Mouse (Mus musculus) heart, embryonic 15.5 days (tissue): Measurements from ENCODE around the gene Irak3. TPM values are rescaled to one million over a fixed set of nuclear protein-coding genes. Genes with fewer than 3 reads are reported as not detected.

Experiments
- ATAC-seq: fragments of 200-750 bp; cut with Nextera tagmentation; replicated peaks from 2 replicates; pipeline ENCODE4 v1.8.0; 2017; ENCODE audit warnings: low read depth, moderate TSS enrichment; ENCODE audit not compliant: insufficient number of reproducible peaks, insufficient read depth, low FRiP score
- H3K27ac ChIP-seq: fragments of 300-500 bp; sonication (generic); 2 replicates; pipeline ENCODE4 v1.5.1; 2015; ENCODE audit warnings: mild to moderate bottlenecking, inconsistent platforms
- H3K27me3 ChIP-seq: fragments of 300-500 bp; sonication (generic); 2 replicates; pipeline ENCODE4 v1.6.1; 2015; ENCODE audit warnings: inconsistent platforms
- H3K36me3 ChIP-seq: fragments of 300-500 bp; sonication (generic); 2 replicates; pipeline ENCODE4 v1.6.1; 2015; ENCODE audit warnings: mild to moderate bottlenecking, inconsistent platforms
- H3K4me1 ChIP-seq: fragments of 300-500 bp; sonication (generic); replicated peaks from 2 replicates; pipeline ENCODE4 v1.6.1; 2015; ENCODE audit warnings: inconsistent platforms
- H3K4me2 ChIP-seq: fragments of 300-500 bp; sonication (generic); 2 replicates; pipeline ENCODE4 v1.6.1; 2015; ENCODE audit warnings: inconsistent platforms, mild to moderate bottlenecking, moderate library complexity
- H3K4me3 ChIP-seq: fragments of 300-500 bp; sonication (generic); 2 replicates; pipeline ENCODE4 v1.5.1; 2015; ENCODE audit warnings: mild to moderate bottlenecking, inconsistent platforms
- H3K9ac ChIP-seq: fragments of 300-500 bp; sonication (generic); 2 replicates; pipeline ENCODE4 v1.6.1; 2015; ENCODE audit warnings: mild to moderate bottlenecking, inconsistent platforms
- H3K9me3 ChIP-seq: fragments of 300-500 bp; sonication (generic); replicated peaks from 2 replicates; pipeline ENCODE4 v1.6.1; 2016; ENCODE audit warnings: inconsistent platforms
- WGBS: fragments of 180-500 bp; shearing (Covaris S2); methylation state at CpG from one replicate; pipeline ENCODE4 v1.1.7; 2015; ENCODE audit warnings: mixed read lengths; 5-methylcytosine and 5-hydroxymethylcytosine counted together
- polyA plus RNA-seq: library from polyadenylated mRNA; unstranded; fragments of >200 nt; fragmentation: Nextera tagmentation; extraction: Ambion mirVana; gene quantifications from 2 replicates; pipeline ENCODE4 v1.2.1, GENCODE M21; 2015

The Irak3 gene
- 0.59 and 0.94 TPM in 2 replicates for polyA plus RNA-seq

- ATAC-seq, result peak; percentile 42
- peak within 1 kb of the TSS; percentile 99 for H3K4me2 ChIP-seq
- under 1% methylated on average over 13 of the region's 13 CpGs for WGBS
- H3K4me1 ChIP-seq, result peaks cover 8% of the 10 kb centered on the region
- no peak within 1 kb of the TSS for H3K27ac ChIP-seq
- H3K36me3 ChIP-seq, result no peaks in the 10 kb centered on the region
- H3K9me3 ChIP-seq, result no peaks in the 10 kb centered on the region
- H3K9ac ChIP-seq, result peak within 1 kb of the TSS; percentile 45
- H3K4me3 ChIP-seq, result peak within 1 kb of the TSS; percentile 66
- peaks cover 9% of the 10 kb centered on the region; the same call in 1 of the 2 replicates for H3K27me3 ChIP-seq
Measured at GRCm38 (mm10) chr10:120201961-120202402, at the start of gene Irak3. TSS of gene Irak3 (minus strand) at chr10:120202130.

- no peak for ATAC-seq
- no peaks in the 10 kb centered on the region for H3K4me1 ChIP-seq
- WGBS, result 49% methylated on average over 11 of the region's 11 CpGs
Measured at GRCm38 (mm10) chr10:120250911-120251683, 49.2 kb upstream of the Irak3 start.

GRCm38 (mm10) chr10:120246994-120247750 is 45.2 kb upstream of the Irak3 start:
- no peaks in the 10 kb centered on the region for H3K27me3 ChIP-seq
- ATAC-seq, result no peak
- no peaks in the 10 kb centered on the region for H3K9me3 ChIP-seq
- WGBS, result 30% methylated on average over 9 of the region's 9 CpGs
- H3K27ac ChIP-seq, result no peak overlapping the region
- H3K36me3 ChIP-seq, result no peaks in the 10 kb centered on the region
- H3K4me1 ChIP-seq, result no peaks in the 10 kb centered on the region
- H3K4me3 ChIP-seq, result no peak overlapping the region
- H3K4me2 ChIP-seq, result no peak overlapping the region
- no peak overlapping the region for H3K9ac ChIP-seq

More at GRCm38 (mm10) chr10:120250911-120251683, 49.2 kb upstream of the Irak3 start:
- H3K36me3 ChIP-seq, result no peaks in the 10 kb centered on the region
- no peak overlapping the region for H3K4me3 ChIP-seq
- no peaks in the 10 kb centered on the region for H3K27me3 ChIP-seq
- no peak overlapping the region for H3K27ac ChIP-seq
- no peak overlapping the region for H3K9ac ChIP-seq
- H3K9me3 ChIP-seq, result no peaks in the 10 kb centered on the region
- no peak overlapping the region for H3K4me2 ChIP-seq

GRCm38 (mm10) chr10:120245681-120246080 is 43.8 kb upstream of the Irak3 start:
- no peak overlapping the region for H3K27ac ChIP-seq
- no peaks in the 10 kb centered on the region for H3K4me1 ChIP-seq
- H3K9me3 ChIP-seq, result no peaks in the 10 kb centered on the region
- no peak overlapping the region for H3K4me3 ChIP-seq
- no peak for ATAC-seq
- no peak overlapping the region for H3K9ac ChIP-seq
- WGBS, result 80% methylated on average over 5 of the region's 5 CpGs
- H3K27me3 ChIP-seq, result no peaks in the 10 kb centered on the region
- no peak overlapping the region for H3K4me2 ChIP-seq
- no peaks in the 10 kb centered on the region for H3K36me3 ChIP-seq

- no peaks in the 10 kb centered on the region for H3K9me3 ChIP-seq
- H3K36me3 ChIP-seq, result no peaks in the 10 kb centered on the region
- WGBS, result 54% methylated on average over 6 of the region's 6 CpGs
- H3K4me3 ChIP-seq, result no peak overlapping the region
- H3K27me3 ChIP-seq, result no peaks in the 10 kb centered on the region
- ATAC-seq, result no peak
- no peak overlapping the region for H3K9ac ChIP-seq
- no peak overlapping the region for H3K4me2 ChIP-seq
- no peak overlapping the region for H3K27ac ChIP-seq
- no peaks in the 10 kb centered on the region for H3K4me1 ChIP-seq
Measured at GRCm38 (mm10) chr10:120242421-120242820, 40.5 kb upstream of the Irak3 start.

GRCm38 (mm10) chr10:120239476-120239875 is 37.5 kb upstream of the Irak3 start:
- H3K9ac ChIP-seq, result no peak overlapping the region
- ATAC-seq, result no peak
- no peaks in the 10 kb centered on the region for H3K9me3 ChIP-seq
- H3K4me3 ChIP-seq, result no peak overlapping the region
- no peaks in the 10 kb centered on the region for H3K4me1 ChIP-seq
- H3K4me2 ChIP-seq, result no peak overlapping the region
- no peak overlapping the region for H3K27ac ChIP-seq
- H3K27me3 ChIP-seq, result no peaks in the 10 kb centered on the region
- 57% methylated on average over 6 of the region's 6 CpGs for WGBS
- H3K36me3 ChIP-seq, result no peaks in the 10 kb centered on the region

- Histone ChIP-seq H3K36me3 (no peaks in the 10 kb centered on the region), H3K9ac (no peak overlapping the region), H3K4me1 (peaks cover 4% of the 10 kb centered on the region; the same call in 1 of the 2 replicates), H3K4me3 (no peak overlapping the region), H3K4me2 (no peak overlapping the region), H3K27ac (no peak overlapping the region), H3K9me3 (no peaks in the 10 kb centered on the region), H3K27me3 (no peaks in the 10 kb centered on the region)
- WGBS, result 92% methylated on average over 8 of the region's 8 CpGs
- ATAC-seq, result no peak
Measured at GRCm38 (mm10) chr10:120238241-120238640, 36.3 kb upstream of the Irak3 start.

- H3K9me3 ChIP-seq, result no peaks in the 10 kb centered on the region
- H3K4me3 ChIP-seq, result no peak overlapping the region
- H3K4me1 ChIP-seq, result peaks cover 4% of the 10 kb centered on the region; the same call in 1 of the 2 replicates
- WGBS, result 76% methylated on average over 9 of the region's 9 CpGs
- no peak overlapping the region for H3K4me2 ChIP-seq
- ATAC-seq, result no peak
- no peak overlapping the region for H3K9ac ChIP-seq
- H3K36me3 ChIP-seq, result no peaks in the 10 kb centered on the region
- H3K27ac ChIP-seq, result no peak overlapping the region
- no peaks in the 10 kb centered on the region for H3K27me3 ChIP-seq
Measured at GRCm38 (mm10) chr10:120236855-120237254, 34.9 kb upstream of the Irak3 start.

GRCm38 (mm10) chr10:120233655-120234367 is 31.9 kb upstream of the Irak3 start:
- peaks cover 20% of the 10 kb centered on the region for H3K36me3 ChIP-seq
- peak overlapping the region; percentile 60 for H3K4me2 ChIP-seq
- peak overlapping the region; percentile 29 for H3K4me3 ChIP-seq
- H3K9me3 ChIP-seq, result no peaks in the 10 kb centered on the region
- WGBS, result 20% methylated on average over 18 of the region's 18 CpGs
- no peak overlapping the region for H3K27ac ChIP-seq
- ATAC-seq, result no peak
- peak overlapping the region; percentile 48 for H3K9ac ChIP-seq
- H3K27me3 ChIP-seq, result no peaks in the 10 kb centered on the region
- peaks cover 4% of the 10 kb centered on the region; the same call in 1 of the 2 replicates for H3K4me1 ChIP-seq

GRCm38 (mm10) chr10:120231718-120232117 is 29.8 kb upstream of the Irak3 start:
- Histone ChIP-seq H3K27me3 (no peaks in the 10 kb centered on the region), H3K9ac (no peak overlapping the region), H3K4me1 (peaks cover 12% of the 10 kb centered on the region), H3K4me2 (no peak overlapping the region), H3K36me3 (peaks cover 24% of the 10 kb centered on the region), H3K27ac (no peak overlapping the region), H3K9me3 (no peaks in the 10 kb centered on the region), H3K4me3 (no peak overlapping the region)
- no peak for ATAC-seq
- 28% methylated on average over 5 of the region's 5 CpGs for WGBS
